Mouse (Mus musculus) neural tube, embryonic 12.5 days (tissue): ENCODE measurements around the gene Tspan15. TPM values are rescaled to one million over a fixed set of nuclear protein-coding genes. Genes with fewer than 3 reads are reported as not detected.

Source experiments
- ATAC-seq: fragments of 200-750 bp; cut with Nextera tagmentation; 2 replicates; pipeline ENCODE4 v1.8.0; 2017; ENCODE audit warnings: low read depth, mild to moderate bottlenecking, moderate TSS enrichment, moderate library complexity; ENCODE audit not compliant: low FRiP score
- H3K27ac ChIP-seq: fragments of 300-500 bp; sonication (generic); 2 replicates; pipeline ENCODE4 v1.5.1; 2016
- H3K27me3 ChIP-seq: fragments of 300-500 bp; sonication (generic); replicated peaks from 2 replicates; pipeline ENCODE4 v1.6.1; 2016; ENCODE audit warnings: mild to moderate bottlenecking
- H3K36me3 ChIP-seq: fragments of 300-500 bp; sonication (generic); 2 replicates; pipeline ENCODE4 v1.6.1; 2016; ENCODE audit warnings: mild to moderate bottlenecking
- H3K4me1 ChIP-seq: fragments of 300-500 bp; sonication (generic); 2 replicates; pipeline ENCODE4 v1.6.1; 2016
- H3K4me2 ChIP-seq: fragments of 300-500 bp; sonication (generic); replicated peaks from 2 replicates; pipeline ENCODE4 v1.6.1; 2016; ENCODE audit warnings: mild to moderate bottlenecking
- H3K4me3 ChIP-seq: fragments of 300-500 bp; sonication (generic); 2 replicates; pipeline ENCODE4 v1.5.1; 2016
- H3K9ac ChIP-seq: fragments of 300-500 bp; sonication (generic); 2 replicates; pipeline ENCODE4 v1.6.1; 2016; ENCODE audit warnings: mild to moderate bottlenecking
- H3K9me3 ChIP-seq: fragments of 300-500 bp; sonication (generic); 2 replicates; pipeline ENCODE4 v1.6.1; 2016; ENCODE audit warnings: mild to moderate bottlenecking
- WGBS: fragments of 180-500 bp; shearing (Covaris S2); methylation state at CpG from one replicate; pipeline ENCODE4 v1.1.7; 2016; 5-methylcytosine and 5-hydroxymethylcytosine counted together
- microRNA-seq: library from miRNA; unstranded; fragments of <30 nt; microRNA quantifications from one replicate; pipeline ENCODE4, GENCODE M21; 2017
- polyA plus RNA-seq: library from polyadenylated mRNA; unstranded; fragments of >200 nt; fragmentation: Nextera tagmentation; extraction: Ambion mirVana; gene quantifications from 2 replicates; pipeline ENCODE4 v1.2.1, GENCODE M21; 2016

Tspan15 gene
- polyA plus RNA-seq, 1 experiment from 2014 or later: 15.5 TPM

DNA sequence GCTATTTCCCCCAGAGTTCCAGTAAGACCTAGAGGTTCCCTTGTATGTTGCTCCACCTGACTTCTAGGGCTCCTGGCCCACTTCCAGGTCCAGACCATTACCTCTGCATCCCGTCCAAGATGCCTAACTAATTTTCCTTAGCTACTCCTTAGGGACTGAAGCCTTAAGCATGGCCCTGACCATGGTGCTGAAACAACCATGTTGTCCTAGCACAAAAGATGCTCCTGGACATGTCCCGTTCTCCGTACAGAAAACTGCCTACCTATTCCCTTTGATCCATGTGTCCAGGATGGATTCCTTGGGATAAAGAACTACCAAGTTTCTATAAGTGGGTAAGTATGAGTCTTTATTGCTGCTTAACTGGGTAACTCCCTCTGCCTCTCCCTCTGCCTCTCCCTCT lies 93.0 kb downstream of the Tspan15 start:
- Histone ChIP-seq H3K27me3 (peaks cover 88% of the 10 kb centered on the region), H3K4me1 (peaks cover 28% of the 10 kb centered on the region), H3K9me3 (no peaks in the 10 kb centered on the region), H3K4me2 (no peak overlapping the region), H3K4me3 (no peak overlapping the region), H3K36me3 (no peaks in the 10 kb centered on the region), H3K27ac (no peak overlapping the region), H3K9ac (no peak overlapping the region)
- WGBS: 20% methylated on average over 3 of the region's 3 CpGs
- ATAC-seq: no peak

DNA sequence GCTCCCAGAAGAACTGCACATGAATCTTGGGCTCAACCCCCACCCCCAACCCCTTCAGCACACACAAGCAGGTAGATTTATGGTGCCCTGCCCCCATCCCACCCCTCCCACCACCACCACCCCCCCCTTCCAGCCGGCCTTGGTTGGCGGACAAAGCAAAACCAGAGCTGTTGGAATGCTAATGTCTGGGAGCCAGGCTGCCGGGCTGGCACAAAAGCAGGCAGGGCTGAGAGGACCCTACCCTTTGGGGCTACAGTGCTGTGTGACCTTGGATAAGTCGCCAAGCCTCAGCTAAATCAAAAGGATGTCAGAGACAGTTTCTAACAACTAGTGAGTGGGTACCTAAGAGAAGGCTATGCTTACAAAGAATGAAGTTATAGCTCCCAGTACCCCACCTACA lies 93.9 kb downstream of the Tspan15 start:
- H3K27ac ChIP-seq: no peak overlapping the region
- peak; percentile 23; the same call in 1 of the 2 replicates for ATAC-seq
- no peaks in the 10 kb centered on the region for H3K9me3 ChIP-seq
- WGBS: 2% methylated on average over 4 of the region's 4 CpGs
- no peaks in the 10 kb centered on the region for H3K36me3 ChIP-seq
- peaks cover 93% of the 10 kb centered on the region for H3K27me3 ChIP-seq
- H3K4me1 ChIP-seq: peaks cover 34% of the 10 kb centered on the region
- H3K9ac ChIP-seq: no peak overlapping the region
- no peak overlapping the region for H3K4me3 ChIP-seq
- no peak overlapping the region for H3K4me2 ChIP-seq

DNA sequence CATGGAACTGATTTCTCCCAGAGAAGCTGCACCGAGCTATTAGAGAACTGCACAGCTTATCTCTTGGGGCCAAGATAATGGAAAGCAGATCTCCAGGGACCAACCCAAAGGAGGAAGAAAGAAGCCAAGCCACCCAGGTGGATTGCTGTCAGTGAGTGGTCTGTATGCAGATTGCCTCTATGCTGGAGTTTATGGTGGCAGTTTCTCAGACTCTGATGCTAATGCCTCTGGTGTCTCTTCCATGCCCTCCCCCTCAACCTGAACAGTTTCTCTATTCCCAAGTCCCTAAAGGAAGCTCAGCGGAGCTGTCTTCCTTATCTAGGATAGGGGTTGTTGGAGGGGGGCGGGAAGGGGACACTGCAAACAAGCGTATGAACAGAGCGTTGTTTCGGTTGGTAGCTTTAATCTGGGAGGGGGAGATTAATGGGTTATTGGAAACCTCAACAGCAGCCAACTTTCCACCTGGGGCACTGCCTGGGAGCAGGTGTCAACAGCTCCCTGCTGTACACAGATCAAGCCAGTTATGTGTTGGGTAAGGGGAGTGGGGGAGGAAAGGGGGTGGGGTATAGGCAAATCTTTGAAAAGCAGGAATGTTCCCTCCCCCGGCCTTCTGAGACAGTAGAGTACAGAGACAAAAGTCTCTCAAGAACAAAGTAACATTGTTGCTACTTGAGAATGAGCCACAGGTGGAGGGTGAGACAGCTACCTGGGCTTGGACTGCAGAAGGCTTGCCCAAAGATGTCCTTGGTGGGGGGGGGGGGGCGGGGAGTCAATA lies 95.2 kb downstream of the Tspan15 start:
- H3K4me1 ChIP-seq: peaks cover 34% of the 10 kb centered on the region

More for the DNA sequence above, 95.2 kb downstream of the Tspan15 start:
- no peaks in the 10 kb centered on the region for H3K9me3 ChIP-seq
- no peak for ATAC-seq
- H3K9ac ChIP-seq: no peak overlapping the region
- H3K4me3 ChIP-seq: no peak overlapping the region
- peak overlapping the region; percentile 4; the same call in 1 of the 2 replicates for H3K4me2 ChIP-seq
- WGBS: 2% methylated on average over 8 of the region's 8 CpGs
- H3K27me3 ChIP-seq: peaks cover 97% of the 10 kb centered on the region
- no peak overlapping the region for H3K27ac ChIP-seq
- no peaks in the 10 kb centered on the region for H3K36me3 ChIP-seq

Small RNAs within 50 kb of the gene (microRNA-seq; reads per million reads assigned to microRNA genes)
- gene Mir7662: not detected

Other genes with a start within 250 kb of the Tspan15 start
- 7.5 and 10.9 TPM in 2 replicates for gene Neurog3, start 98.2 kb downstream of the Tspan15 start, polyA plus RNA-seq
- 48.4 and 56.5 TPM in 2 replicates for gene Fam241b, start 87.3 kb downstream of the Tspan15 start, polyA plus RNA-seq
- gene Tacr2, start 21.2 kb upstream of the Tspan15 start, polyA plus RNA-seq: not detected in 2 replicates
- gene Hk1, start 148.7 kb upstream of the Tspan15 start, polyA plus RNA-seq: 59.9 and 64.7 TPM in 2 replicates
- 0.17 and 0.47 TPM in 2 replicates for gene Hkdc1, start 191.2 kb upstream of the Tspan15 start, polyA plus RNA-seq
- 0.81 and 1.5 TPM in 2 replicates for gene 4930507D05Rik, start 218.2 kb upstream of the Tspan15 start, polyA plus RNA-seq
- 25.0 and 27.0 TPM in 2 replicates for gene Supv3l1, start 218.5 kb upstream of the Tspan15 start, polyA plus RNA-seq